Mouse (Mus musculus): ENCODE data around the gene Sirt2. TPM values are rescaled to one million over a fixed set of nuclear protein-coding genes. Genes with fewer than 3 reads are reported as not detected.

The Sirt2 gene
- polyA plus RNA-seq, 1 experiment from 2014 or later: 25.1 TPM

DNA sequence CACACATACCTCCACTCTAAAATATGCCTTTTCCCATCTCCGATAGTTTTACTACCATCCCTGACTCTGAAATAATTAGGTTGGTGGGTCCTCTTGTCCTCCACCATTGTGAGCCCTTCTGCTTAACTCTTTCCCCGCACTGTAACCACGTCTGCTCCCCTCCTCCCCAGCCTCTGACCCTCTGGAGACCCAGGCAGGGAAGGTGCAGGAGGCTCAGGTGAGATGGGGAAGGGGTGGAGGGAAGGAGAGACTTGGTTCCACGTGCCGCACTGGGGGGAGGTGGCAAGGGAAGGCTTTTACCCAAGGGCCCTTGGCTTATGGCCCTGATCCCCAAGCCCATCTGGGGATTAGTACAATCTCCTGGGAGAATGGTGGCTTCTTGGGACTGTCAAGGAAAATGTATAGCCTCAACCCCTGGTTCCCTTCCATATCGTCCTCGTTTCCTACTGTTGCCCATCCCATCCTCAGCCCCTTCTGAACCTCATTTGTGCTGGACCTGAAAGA is 979 bp downstream of the Sirt2 start, which contains the start of gene Nfkbib:
Nfkbib (minus strand) TSS at position 51 of the 504 bp plus-strand sequence.
- Histone ChIP-seq H3K36me3 (peaks cover 8% of the 10 kb centered on the region), H3K4me2 (peak within 1 kb of the TSS; percentile 74), H3K27ac (no peak within 1 kb of the TSS), H3K4me3 (replicated peaks) (peak within 1 kb of the TSS; percentile 78), H3K4me1 (replicated peaks) (peaks cover 60% of the 10 kb centered on the region), H3K9me3 (replicated peaks) (no peaks in the 10 kb centered on the region), H3K27me3 (no peaks in the 10 kb centered on the region), H3K9ac (peak within 1 kb of the TSS; percentile 80)
- ATAC-seq (ENCODE audit: low read depth) (no peak), DNase-seq (no peak)
- 72% methylated on average over 7 of the region's 7 CpGs for WGBS (ENCODE audit: insufficient replicate concordance)

DNA sequence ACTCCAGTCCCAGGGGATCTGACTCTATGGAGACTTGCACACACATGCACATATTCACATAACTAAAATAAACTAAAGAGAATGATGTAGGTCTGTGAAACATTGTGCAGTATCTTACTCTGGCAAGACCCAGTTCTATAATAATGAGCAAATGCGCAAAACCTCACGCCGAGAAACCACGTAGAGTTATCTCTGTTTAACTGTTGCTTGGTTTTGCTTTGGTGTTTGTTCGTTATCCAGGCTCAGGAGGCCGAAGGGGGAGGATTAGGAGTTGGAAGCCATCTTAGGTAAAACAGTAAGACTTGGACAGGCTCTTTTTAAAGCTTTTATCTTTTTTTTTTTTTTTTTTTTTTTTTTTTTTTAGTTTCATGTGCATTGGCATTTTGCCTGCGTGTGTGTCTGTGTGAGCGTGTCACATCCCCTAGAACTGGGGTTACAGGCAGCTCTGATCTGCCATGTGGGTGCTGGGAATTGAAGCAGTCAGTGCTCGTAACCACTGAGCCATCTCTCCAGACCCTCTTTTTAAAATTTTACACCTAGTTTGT is 3.0 kb downstream of the Sirt2 start:
- Histone ChIP-seq H3K4me2 (no peak overlapping the region), H3K27ac (peak overlapping the region; percentile 44), H3K27me3 (no peaks in the 10 kb centered on the region), H3K36me3 (no peaks in the 10 kb centered on the region), H3K9me3 (replicated peaks) (no peaks in the 10 kb centered on the region), H3K4me1 (replicated peaks) (peaks cover 60% of the 10 kb centered on the region), H3K9ac (0 out of 2 replicates have a peak overlapping the region, but pooled peaks have one; percentile 26), H3K4me3 (replicated peaks) (no peak overlapping the region)
- no peak for ATAC-seq (ENCODE audit: low read depth)
- no peak for DNase-seq
- WGBS (ENCODE audit: insufficient replicate concordance): 46% methylated on average over 9 of the region's 9 CpGs

DNA sequence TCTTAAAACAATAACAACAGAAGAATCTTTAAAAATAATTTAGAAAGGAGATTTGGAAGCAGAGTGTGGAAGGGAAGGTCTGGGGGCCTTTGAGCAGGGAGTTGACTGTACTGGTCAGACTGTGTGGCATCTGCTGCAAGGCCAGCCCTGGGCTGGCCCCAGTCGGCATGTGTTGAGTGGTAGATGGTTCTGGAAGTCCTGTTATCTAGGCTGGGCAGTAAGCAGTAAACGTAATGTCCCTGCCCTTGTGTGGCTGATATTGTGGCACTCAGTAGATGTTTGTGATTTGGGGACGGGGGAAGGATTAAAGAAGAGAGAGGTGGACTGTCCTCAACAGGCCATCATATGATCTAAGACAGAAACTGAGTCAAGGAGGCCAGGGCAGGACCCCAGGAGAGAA is 3.8 kb downstream of the Sirt2 start:
- no peaks in the 10 kb centered on the region for H3K9me3 ChIP-seq (replicated peaks)
- 0 out of 2 replicates have a peak overlapping the region, but pooled peaks have one; percentile 14 for H3K4me2 ChIP-seq
- DNase-seq (peak; percentile 45), ATAC-seq (ENCODE audit: low read depth) (peak; percentile 19; the same call in 1 of the 2 replicates)
- no peaks in the 10 kb centered on the region for H3K36me3 ChIP-seq
- peak overlapping the region; percentile 26; the same call in 1 of the 2 replicates for H3K9ac ChIP-seq
- WGBS (ENCODE audit: insufficient replicate concordance): 23% methylated on average over 3 of the region's 3 CpGs
- H3K27me3 ChIP-seq: no peaks in the 10 kb centered on the region
- peaks cover 52% of the 10 kb centered on the region for H3K4me1 ChIP-seq (replicated peaks)
- H3K4me3 ChIP-seq (replicated peaks): no peak overlapping the region
- peak overlapping the region; percentile 23; the same call in 1 of the 2 replicates for H3K27ac ChIP-seq

DNA sequence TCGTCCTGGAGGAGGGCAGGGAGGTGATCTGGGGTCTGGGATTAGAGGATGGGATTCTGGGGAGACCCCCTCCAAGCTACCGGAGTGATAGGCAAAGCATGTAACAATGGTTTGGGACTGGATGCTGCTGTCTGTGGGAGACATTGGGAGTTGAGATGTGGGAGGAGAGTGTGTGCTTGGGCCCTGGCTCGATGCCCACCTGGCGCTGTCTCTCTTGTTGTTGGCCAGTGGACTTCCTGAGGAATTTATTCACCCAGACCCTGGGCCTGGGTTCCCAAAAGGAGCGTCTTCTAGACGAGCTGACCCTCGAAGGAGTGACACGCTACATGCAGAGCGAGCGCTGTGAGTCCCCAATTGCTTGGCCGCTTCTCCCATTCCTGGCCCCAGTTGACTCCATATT is 5.3 kb downstream of the Sirt2 start:
- Histone ChIP-seq H3K4me3 (replicated peaks) (no peak overlapping the region), H3K27me3 (no peaks in the 10 kb centered on the region), H3K4me1 (replicated peaks) (peaks cover 45% of the 10 kb centered on the region), H3K36me3 (peaks cover 3% of the 10 kb centered on the region; the same call in 1 of the 2 replicates), H3K9me3 (replicated peaks) (no peaks in the 10 kb centered on the region), H3K27ac (no peak overlapping the region), H3K4me2 (no peak overlapping the region), H3K9ac (no peak overlapping the region)
- 82% methylated on average over 11 of the region's 11 CpGs for WGBS (ENCODE audit: insufficient replicate concordance)
- ATAC-seq (ENCODE audit: low read depth): no peak
- no peak for DNase-seq

DNA sequence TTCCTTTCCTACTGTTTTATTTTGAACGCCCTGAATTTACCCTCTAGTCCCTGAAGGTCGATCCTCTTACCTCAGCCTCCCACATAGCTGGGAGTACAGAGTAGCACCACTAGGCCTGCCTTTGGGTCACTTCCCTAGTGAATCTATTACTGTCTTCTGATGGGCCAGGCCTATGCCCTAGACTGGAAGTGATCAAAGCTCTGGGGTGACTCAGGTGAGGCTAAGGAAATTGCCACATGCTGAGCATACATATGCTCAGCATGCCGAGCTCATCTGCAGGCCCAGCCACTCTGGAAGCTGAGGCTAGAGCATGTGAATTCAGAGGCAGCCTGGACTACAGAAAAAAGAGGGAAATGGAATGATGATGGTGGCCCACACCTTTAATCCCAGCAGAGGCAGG is 6.6 kb downstream of the Sirt2 start:
- Histone ChIP-seq H3K4me1 (replicated peaks) (peaks cover 32% of the 10 kb centered on the region), H3K4me3 (replicated peaks) (no peak overlapping the region), H3K27ac (no peak overlapping the region), H3K36me3 (peaks cover 7% of the 10 kb centered on the region; the same call in 1 of the 2 replicates), H3K4me2 (no peak overlapping the region), H3K9me3 (replicated peaks) (no peaks in the 10 kb centered on the region), H3K27me3 (no peaks in the 10 kb centered on the region), H3K9ac (no peak overlapping the region)
- DNase-seq (no peak), ATAC-seq (ENCODE audit: low read depth) (no peak)
- WGBS (ENCODE audit: insufficient replicate concordance): 74% methylated on average over 3 of the region's 3 CpGs

DNA sequence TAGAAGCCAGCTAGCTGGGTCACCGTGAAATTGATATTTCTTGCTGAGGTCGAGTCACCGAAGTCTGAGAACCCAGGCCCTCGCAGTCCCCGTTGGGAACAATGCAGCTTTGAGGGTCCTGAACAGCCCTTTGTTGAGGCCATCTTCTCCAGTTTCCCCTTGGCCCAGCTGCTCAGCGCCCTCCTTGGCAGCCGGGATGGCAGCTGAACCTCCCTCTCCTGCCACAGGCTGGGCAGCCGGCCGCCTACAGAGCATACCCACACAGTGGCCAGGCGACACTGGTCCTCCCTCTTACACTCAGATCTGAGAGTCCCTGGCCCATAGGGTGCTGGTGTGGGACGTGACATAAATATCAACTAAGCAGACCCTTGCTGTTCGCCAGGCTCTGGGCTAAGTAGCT is 7.6 kb downstream of the Sirt2 start:
- H3K9ac ChIP-seq: no peak overlapping the region
- H3K27me3 ChIP-seq: no peaks in the 10 kb centered on the region
- peaks cover 22% of the 10 kb centered on the region for H3K4me1 ChIP-seq (replicated peaks)
- WGBS (ENCODE audit: insufficient replicate concordance): 78% methylated on average over 12 of the region's 12 CpGs
- H3K27ac ChIP-seq: no peak overlapping the region
- no peak overlapping the region for H3K4me3 ChIP-seq (replicated peaks)
- peaks cover 7% of the 10 kb centered on the region; the same call in 1 of the 2 replicates for H3K36me3 ChIP-seq
- DNase-seq (no peak), ATAC-seq (ENCODE audit: low read depth) (no peak)
- no peak overlapping the region for H3K4me2 ChIP-seq
- H3K9me3 ChIP-seq (replicated peaks): no peaks in the 10 kb centered on the region

DNA sequence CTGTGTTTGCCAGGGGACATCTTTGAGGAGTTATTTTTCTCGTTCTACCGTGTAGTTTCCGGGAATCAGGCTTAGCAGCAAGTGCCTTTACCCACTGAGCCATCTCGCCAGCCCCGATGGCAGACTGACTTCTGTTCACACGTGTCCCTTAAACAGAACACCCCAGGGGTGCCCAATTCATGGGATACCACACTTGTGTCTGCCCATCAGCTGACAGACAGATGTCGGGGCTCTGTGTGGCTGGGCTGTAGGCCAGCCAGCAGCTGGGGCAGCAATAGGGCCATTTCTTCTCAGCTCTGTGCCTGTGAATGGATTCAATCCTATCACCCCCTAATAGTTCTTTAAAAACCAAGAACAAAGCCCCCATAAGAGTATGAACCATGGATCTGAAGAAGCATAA is 8.6 kb downstream of the Sirt2 start:
- Histone ChIP-seq H3K4me1 (replicated peaks) (peaks cover 14% of the 10 kb centered on the region), H3K4me3 (replicated peaks) (no peak overlapping the region), H3K9me3 (replicated peaks) (no peaks in the 10 kb centered on the region), H3K9ac (no peak overlapping the region), H3K27ac (no peak overlapping the region), H3K36me3 (peaks cover 7% of the 10 kb centered on the region; the same call in 1 of the 2 replicates), H3K4me2 (no peak overlapping the region), H3K27me3 (no peaks in the 10 kb centered on the region)
- ATAC-seq (ENCODE audit: low read depth) (no peak), DNase-seq (no peak)
- 84% methylated on average over 7 of the region's 7 CpGs for WGBS (ENCODE audit: insufficient replicate concordance)

DNA sequence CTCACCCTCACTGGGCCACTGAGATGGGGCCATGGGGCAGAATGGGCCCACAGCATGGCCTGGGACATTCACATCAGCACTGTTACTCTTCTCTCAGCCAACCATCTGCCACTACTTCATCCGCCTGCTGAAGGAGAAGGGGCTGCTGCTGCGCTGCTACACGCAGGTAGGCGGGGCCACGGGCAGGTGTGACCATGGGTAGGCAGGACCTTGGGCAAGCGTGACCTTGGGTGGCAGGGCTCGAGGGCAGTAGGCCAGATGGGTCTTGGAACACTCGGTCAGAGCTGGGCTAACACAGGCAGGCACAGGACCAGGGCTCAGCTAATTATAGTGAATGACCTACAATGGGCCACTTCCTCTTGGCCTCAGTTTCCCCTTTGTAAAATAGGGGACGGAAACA is 12.3 kb downstream of the Sirt2 start:
- no peaks in the 10 kb centered on the region for H3K9me3 ChIP-seq (replicated peaks)
- no peak overlapping the region for H3K27ac ChIP-seq
- H3K4me3 ChIP-seq (replicated peaks): no peak overlapping the region
- DNase-seq (no peak), ATAC-seq (ENCODE audit: low read depth) (no peak)
- peaks cover 13% of the 10 kb centered on the region for H3K36me3 ChIP-seq
- no peak overlapping the region for H3K9ac ChIP-seq
- peaks cover 16% of the 10 kb centered on the region for H3K4me1 ChIP-seq (replicated peaks)
- H3K27me3 ChIP-seq: no peaks in the 10 kb centered on the region
- 74% methylated on average over 9 of the region's 9 CpGs for WGBS (ENCODE audit: insufficient replicate concordance)
- H3K4me2 ChIP-seq: no peak overlapping the region

DNA sequence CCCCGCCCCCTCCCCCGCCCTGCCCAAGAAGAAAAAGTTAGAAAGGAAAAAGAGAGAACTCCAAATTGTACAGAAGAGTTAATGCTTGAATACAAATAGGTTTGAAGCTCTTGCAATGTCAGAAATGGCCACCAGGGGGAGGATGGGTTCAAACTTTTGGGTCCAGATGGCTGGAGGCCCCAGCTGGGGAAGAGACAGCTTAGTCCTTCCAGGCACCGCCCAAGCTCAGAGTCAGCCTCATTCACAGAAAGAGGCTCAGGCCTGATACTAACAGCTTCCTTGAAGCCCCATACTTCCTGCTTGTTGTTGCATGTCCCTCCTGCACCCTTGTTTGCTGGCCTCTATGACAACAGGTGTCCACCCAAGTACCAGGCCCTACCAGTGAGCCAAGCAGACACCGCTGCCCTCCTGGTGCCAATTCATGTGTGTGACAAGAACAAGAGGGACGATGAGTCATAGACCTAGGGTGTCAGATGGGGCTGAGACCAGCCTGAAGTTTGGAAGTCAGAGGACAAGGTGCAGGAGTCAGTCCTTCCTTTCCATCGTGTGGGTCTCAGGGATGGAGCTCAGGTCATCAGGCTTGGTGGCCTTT is 13.6 kb downstream of the Sirt2 start:
- peak; percentile 76 for ATAC-seq (ENCODE audit: low read depth)
- H3K9me3 ChIP-seq (replicated peaks): no peaks in the 10 kb centered on the region
- WGBS (ENCODE audit: insufficient replicate concordance): 41% methylated on average over 6 of the region's 6 CpGs
- no peaks in the 10 kb centered on the region for H3K27me3 ChIP-seq
- H3K27ac ChIP-seq: no peak overlapping the region
- H3K4me1 ChIP-seq (replicated peaks): peaks cover 16% of the 10 kb centered on the region
- 0 out of 2 replicates have a peak overlapping the region, but pooled peaks have one; percentile 3 for H3K9ac ChIP-seq
- peak; percentile 77 for DNase-seq
- H3K36me3 ChIP-seq: peaks cover 13% of the 10 kb centered on the region
- H3K4me3 ChIP-seq (replicated peaks): no peak overlapping the region
- no peak overlapping the region for H3K4me2 ChIP-seq

DNA sequence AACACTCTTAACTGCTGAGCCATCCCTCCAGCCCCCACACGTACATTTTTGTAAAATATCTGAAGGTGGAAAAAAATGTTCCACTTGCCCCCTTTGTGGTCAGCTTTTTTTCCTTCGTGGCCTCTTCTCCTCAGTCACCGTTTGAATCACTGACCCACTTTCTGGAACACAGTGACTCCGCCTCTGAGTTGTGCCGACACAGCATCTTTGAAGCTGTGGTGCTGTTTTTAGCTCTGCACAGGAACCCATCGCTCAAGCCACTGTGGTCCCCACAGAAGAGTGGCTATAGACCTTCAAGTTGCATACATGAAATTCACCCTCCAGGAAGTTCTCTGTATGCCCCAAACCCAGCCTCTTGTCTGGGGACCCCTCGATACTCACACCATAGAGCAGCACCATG is 14.3 kb downstream of the Sirt2 start:
- H3K9ac ChIP-seq: no peak overlapping the region
- no peak overlapping the region; the same call in 1 of the 2 replicates for H3K27ac ChIP-seq
- no peaks in the 10 kb centered on the region for H3K9me3 ChIP-seq (replicated peaks)
- 62% methylated on average over 7 of the region's 7 CpGs for WGBS (ENCODE audit: insufficient replicate concordance)
- peaks cover 16% of the 10 kb centered on the region for H3K4me1 ChIP-seq (replicated peaks)
- H3K4me3 ChIP-seq (replicated peaks): no peak overlapping the region
- no peaks in the 10 kb centered on the region for H3K27me3 ChIP-seq
- DNase-seq (no peak), ATAC-seq (ENCODE audit: low read depth) (no peak)
- H3K4me2 ChIP-seq: no peak overlapping the region
- H3K36me3 ChIP-seq: peaks cover 13% of the 10 kb centered on the region

DNA sequence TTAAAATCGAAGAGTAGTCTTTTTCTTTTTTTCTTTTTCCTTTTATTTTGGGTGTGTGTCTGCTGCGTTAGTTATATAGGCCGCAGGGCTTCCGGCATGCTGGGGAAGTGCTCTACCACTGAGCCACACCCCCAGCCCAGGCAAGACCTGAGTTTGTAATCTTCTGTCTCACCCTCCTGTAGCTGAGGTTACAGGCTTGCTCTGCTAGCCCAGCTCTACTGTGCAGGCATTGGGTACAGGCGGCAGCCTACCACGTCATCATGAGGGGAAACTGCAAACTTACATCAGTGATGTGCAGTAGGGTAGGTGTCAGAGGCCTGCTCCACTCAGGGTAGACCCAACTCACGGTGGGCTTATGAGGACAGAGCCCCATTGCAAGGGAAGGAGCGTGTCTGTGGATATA is 14.7 kb downstream of the Sirt2 start:
- H3K4me3 ChIP-seq (replicated peaks): no peak overlapping the region
- DNase-seq (no peak), ATAC-seq (ENCODE audit: low read depth) (no peak)
- H3K27ac ChIP-seq: no peak overlapping the region
- H3K4me2 ChIP-seq: no peak overlapping the region
- peaks cover 13% of the 10 kb centered on the region for H3K36me3 ChIP-seq
- no peaks in the 10 kb centered on the region for H3K9me3 ChIP-seq (replicated peaks)
- 66% methylated on average over 8 of the region's 8 CpGs for WGBS (ENCODE audit: insufficient replicate concordance)
- no peak overlapping the region for H3K9ac ChIP-seq
- H3K4me1 ChIP-seq (replicated peaks): peaks cover 16% of the 10 kb centered on the region
- no peaks in the 10 kb centered on the region for H3K27me3 ChIP-seq
